Mouse (Mus musculus) G1E (cell line): ENCODE measurements around the gene Axin1. TPM values are rescaled to one million over a fixed set of nuclear protein-coding genes. Genes with fewer than 3 reads are reported as not detected.
"Not testable (repeated sequence)": the region's sequence is repeated elsewhere in the genome, so short reads cannot be mapped to it uniquely, and the experiment has no call there.

Experiments used
- ATAC-seq: 2 replicates; pipeline ENCODE4 v1.8.0; 2016; ENCODE audit warnings: mild to moderate bottlenecking; ENCODE audit not compliant: insufficient number of reproducible peaks, poor library complexity, low FRiP score, severe bottlenecking; ENCODE audit errors: extremely low read depth
- DNase-seq: peaks from one replicate; pipeline ENCODE4 v3.0.0; 2012; ENCODE audit warnings: low spot score
- H3K27me3 ChIP-seq: 2 replicates; pipeline ENCODE4 v1.6.1; 2012; ENCODE audit warnings: mild to moderate bottlenecking, low read length, inconsistent platforms; ENCODE audit not compliant: insufficient read depth
- H3K36me3 ChIP-seq: replicated peaks from 2 replicates; pipeline ENCODE3; 2012; ENCODE audit warnings: mild to moderate bottlenecking, inconsistent platforms
- H3K4me1 ChIP-seq: 2 replicates; pipeline ENCODE4 v1.6.1; 2012; ENCODE audit warnings: low read depth, low read length, inconsistent platforms, mixed read lengths; ENCODE audit not compliant: insufficient read depth
- H3K4me3 ChIP-seq: 2 replicates; pipeline ENCODE4 v1.5.1; 2012; ENCODE audit warnings: low read depth, mild to moderate bottlenecking, inconsistent platforms, low read length, moderate library complexity, mixed read lengths
- H3K9me3 ChIP-seq: replicated peaks from 2 replicates; pipeline ENCODE4 v1.6.1; 2012; ENCODE audit warnings: inconsistent platforms
- CTCF ChIP-seq: IDR thresholded peaks from 2 replicates; pipeline ENCODE4 v1.5.1; 2012; ENCODE audit warnings: low read depth, low read length, inconsistent platforms, mixed read lengths
- GATA1 ChIP-seq: IDR thresholded peaks from 2 replicates; pipeline ENCODE4 v1.6.1; 2012; ENCODE audit warnings: borderline replicate concordance, low read length, inconsistent platforms, mixed read lengths
- GATA2 ChIP-seq: IDR thresholded peaks from 2 replicates; pipeline ENCODE4 v1.6.1; 2012; ENCODE audit warnings: low read depth, low read length, inconsistent platforms, borderline replicate concordance
- POLR2AphosphoS5 ChIP-seq: IDR thresholded peaks from 2 replicates; pipeline ENCODE4 v1.6.1; 2012; ENCODE audit warnings: low read depth, low read length, inconsistent platforms; ENCODE audit not compliant: insufficient replicate concordance
- TAL1 ChIP-seq: conservative IDR thresholded peaks from 2 replicates; pipeline ENCODE4 v1.6.1; 2012; ENCODE audit warnings: low read depth, low read length, inconsistent platforms, mixed read lengths
- polyA plus RNA-seq: library from polyadenylated mRNA; stranded (reverse); fragments of >175 nt; gene quantifications from 2 replicates; pipeline ENCODE4 v1.2.3, GENCODE M21; 2012
- total RNA-seq, 2 experiments: library from RNA; stranded (forward) in 1 of 2; stranded (reverse) in 1 of 2; fragments of 200-1000 nt in 1 of 2; fragments of >200 nt in 1 of 2; fragmentation: Nextera tagmentation in 1 of 2; gene quantifications; 2 replicates each; pipeline ENCODE4 v1.2.3; 2014 to 2017

Axin1 gene
- total and polyA plus RNA-seq, 3 experiments: 45.5 to 96.7 (median 87.3) TPM

- Histone ChIP-seq H3K27me3 (peaks cover 53% of the 10 kb centered on the region), H3K4me1 (peaks cover 32% of the 10 kb centered on the region), H3K9me3 (no peaks in the 10 kb centered on the region), H3K4me3 (peak within 1 kb of the TSS; percentile 84), H3K36me3 (peaks cover 8% of the 10 kb centered on the region)
- ATAC-seq (no peak), DNase-seq (peak; percentile 78)
- TF ChIP-seq POLR2AphosphoS5: no peak
- TF ChIP-seq TAL1: no peak
- TF ChIP-seq GATA1: no peak
- TF ChIP-seq CTCF: no peak
- TF ChIP-seq GATA2: no peak
Observed at GRCm38 (mm10) chr17:26113181-26113948, 25.1 kb upstream of the Axin1 start, which contains the start of gene Tmem8. Gene Tmem8 (plus strand): TSS chr17:26113299.

- Histone ChIP-seq H3K27me3 (peaks cover 58% of the 10 kb centered on the region), H3K9me3 (no peaks in the 10 kb centered on the region), H3K4me3 (peak overlapping the region; percentile 84), H3K36me3 (peaks cover 8% of the 10 kb centered on the region), H3K4me1 (peaks cover 32% of the 10 kb centered on the region)
- ATAC-seq: no peak
- TF ChIP-seq TAL1 (no peak), CTCF (no peak), POLR2AphosphoS5 (no peak)
- DNase-seq: no peak
Observed at GRCm38 (mm10) chr17:26114061-26114460, 24.4 kb upstream of the Axin1 start.

DNA sequence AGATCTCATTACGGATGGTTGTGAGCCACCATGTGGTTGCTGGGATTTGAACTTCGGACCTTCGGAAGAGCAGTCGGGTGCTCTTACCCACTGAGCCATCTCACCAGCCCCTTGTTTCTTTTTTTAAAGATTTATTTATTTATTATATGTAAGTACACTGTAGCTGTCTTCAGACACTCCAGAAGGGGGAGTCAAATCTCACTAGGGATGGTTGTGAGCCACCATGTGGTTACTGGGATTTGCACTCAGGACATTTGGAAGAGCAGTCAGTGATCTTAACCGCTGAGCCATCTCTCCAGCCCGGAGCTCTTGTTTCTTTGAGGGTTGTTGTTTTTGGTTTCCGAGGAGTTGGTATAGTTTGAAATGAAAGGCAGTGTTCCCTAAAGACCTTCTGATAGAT is 24.0 kb upstream of the Axin1 start:
- not testable (repeated sequence) for DNase-seq, ATAC-seq
- H3K27me3 ChIP-seq: peaks cover 61% of the 10 kb centered on the region

DNA sequence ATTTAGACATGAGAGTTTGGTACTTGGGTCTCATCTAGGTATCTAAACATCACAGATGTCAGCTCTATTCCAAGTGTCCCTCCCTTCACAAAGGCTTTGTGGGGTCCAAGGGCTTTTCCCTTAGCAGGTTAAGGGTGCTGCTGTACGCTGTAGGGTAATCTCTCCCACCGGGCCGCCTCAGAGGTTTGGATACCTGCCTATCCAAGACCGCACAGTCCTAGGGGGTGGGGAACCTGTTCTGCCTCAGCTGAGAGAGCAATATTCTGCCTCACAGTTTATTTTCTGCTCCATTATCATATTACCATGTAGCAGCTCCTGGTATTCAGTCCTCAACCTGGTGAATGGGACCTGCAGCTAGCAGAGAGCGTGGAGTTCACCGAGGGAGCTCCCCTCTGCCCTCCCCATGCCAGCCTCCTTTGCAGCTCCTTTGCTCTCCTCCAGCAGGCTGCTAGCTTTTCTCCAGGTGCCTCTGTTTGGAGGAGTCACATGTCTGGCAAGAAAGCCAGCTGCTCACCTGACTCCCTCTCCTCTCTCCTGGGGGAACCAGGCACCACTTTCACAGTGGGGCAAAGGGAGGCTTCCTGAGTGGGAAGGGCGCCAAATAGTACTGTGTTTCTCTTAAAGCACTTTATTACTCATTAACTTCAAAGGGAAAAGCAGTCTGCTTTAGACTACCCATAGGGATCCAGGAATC is 23.1 kb upstream of the Axin1 start:
- H3K4me3 ChIP-seq: no peak overlapping the region
- TF ChIP-seq GATA1 (no peak), POLR2AphosphoS5 (no peak), GATA2 (no peak), TAL1 (no peak), CTCF (no peak)
- peaks cover 43% of the 10 kb centered on the region for H3K4me1 ChIP-seq
- DNase-seq (no peak), ATAC-seq (no peak)
- H3K27me3 ChIP-seq: peaks cover 56% of the 10 kb centered on the region
- peaks cover 8% of the 10 kb centered on the region for H3K36me3 ChIP-seq
- H3K9me3 ChIP-seq: no peaks in the 10 kb centered on the region

More for the DNA sequence above, 24.0 kb upstream of the Axin1 start:
- not testable (repeated sequence) for H3K4me3 ChIP-seq, H3K9me3 ChIP-seq, H3K36me3 ChIP-seq
- H3K4me1 ChIP-seq: peaks cover 35% of the 10 kb centered on the region

GRCm38 (mm10) chr17:26115956-26116487 is 22.5 kb upstream of the Axin1 start:
- Histone ChIP-seq H3K4me1 (peaks cover 42% of the 10 kb centered on the region), H3K9me3 (no peaks in the 10 kb centered on the region), H3K4me3 (no peak overlapping the region), H3K27me3 (peaks cover 49% of the 10 kb centered on the region), H3K36me3 (peaks cover 8% of the 10 kb centered on the region)
- ATAC-seq (no peak), DNase-seq (no peak)
- TF ChIP-seq TAL1: no peak
- TF ChIP-seq GATA1: no peak
- no peak for TF ChIP-seq GATA2
- no peak for TF ChIP-seq CTCF
- no peak for TF ChIP-seq POLR2AphosphoS5

DNA sequence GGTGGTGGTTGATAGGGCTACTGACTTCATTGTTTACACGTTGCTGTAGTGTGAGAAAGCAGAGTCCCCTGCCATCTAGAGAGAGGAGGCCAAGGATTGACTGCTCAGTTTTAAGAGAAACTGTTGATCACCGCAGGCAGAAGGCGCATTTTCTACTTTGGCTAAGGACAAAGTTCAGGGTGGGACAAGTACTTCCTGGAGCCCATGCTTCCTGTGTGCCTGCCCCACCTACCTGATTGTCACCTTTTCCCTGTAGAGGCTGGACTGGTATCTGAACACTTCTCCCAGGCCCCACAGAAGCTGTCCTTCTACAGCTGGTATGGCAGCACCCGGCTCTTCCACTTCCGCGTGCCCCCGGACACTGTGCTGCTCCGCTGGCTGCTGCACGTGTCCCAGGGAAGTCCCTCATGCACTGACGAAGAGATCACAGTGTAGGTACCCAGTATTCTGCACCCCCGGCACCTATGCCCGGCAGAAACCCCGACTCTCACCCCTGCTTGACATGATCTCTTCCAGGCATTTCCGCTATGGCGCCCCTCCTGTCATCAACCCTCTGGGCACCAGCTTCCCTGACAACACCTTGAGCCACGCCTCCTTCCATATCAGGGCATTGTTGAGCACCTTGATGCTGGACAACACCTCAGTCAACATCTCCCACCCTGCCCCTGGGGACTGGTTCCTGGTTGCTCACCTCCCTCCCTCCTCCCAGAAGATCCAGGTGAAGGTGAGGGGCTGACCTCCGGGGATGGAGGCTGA is 21.8 kb upstream of the Axin1 start:
- peaks cover 43% of the 10 kb centered on the region for H3K27me3 ChIP-seq
- TF ChIP-seq GATA2 (no peak), GATA1 (no peak), POLR2AphosphoS5 (no peak), CTCF (no peak), TAL1 (no peak)

More for the DNA sequence above, 21.8 kb upstream of the Axin1 start:
- Histone ChIP-seq H3K9me3 (no peaks in the 10 kb centered on the region), H3K36me3 (peaks cover 8% of the 10 kb centered on the region), H3K4me3 (no peak overlapping the region), H3K4me1 (peaks cover 41% of the 10 kb centered on the region)
- ATAC-seq (no peak), DNase-seq (no peak)
